Mouse (Mus musculus): ENCODE data around the gene Arhgef10l.
"Not testable (repeated sequence)": the region's sequence is repeated elsewhere in the genome, so short reads cannot be mapped to it uniquely, and the experiment has no call there.

The Arhgef10l gene

GRCm38 (mm10) chr4:140572376-140572775 is 93.4 kb downstream of the Arhgef10l start:
- no peak for DNase-seq (ENCODE audit: low read depth)

GRCm38 (mm10) chr4:140569394-140569793 is 96.4 kb downstream of the Arhgef10l start:
- no peak for DNase-seq (ENCODE audit: low read depth)

DNA sequence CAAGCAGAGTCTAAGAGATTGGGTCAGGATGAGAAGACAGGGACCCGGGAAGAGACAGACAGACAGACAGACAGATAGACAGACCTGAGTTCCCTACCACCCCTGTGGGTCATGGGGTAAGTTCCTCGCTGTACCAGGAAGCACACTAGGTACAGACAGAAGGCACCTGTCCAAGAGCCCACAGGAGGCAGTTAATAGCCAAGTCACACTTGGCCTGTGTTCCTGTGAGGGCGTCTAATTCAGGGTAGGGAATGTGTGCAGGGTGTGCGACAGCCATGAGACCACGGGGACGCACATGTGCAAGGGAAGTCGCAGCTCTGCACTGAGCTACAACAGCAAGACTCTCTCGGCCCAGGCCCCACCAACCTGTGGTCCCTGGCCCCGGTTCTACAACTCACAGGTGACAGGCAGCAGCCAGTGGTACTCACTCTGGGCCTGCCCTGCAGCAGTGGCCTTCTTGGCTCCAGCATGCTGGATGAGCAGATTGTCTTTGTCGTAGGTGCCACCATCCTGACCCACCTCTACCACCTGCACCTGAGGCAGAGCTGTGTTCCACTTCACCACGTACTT is 97.8 kb downstream of the Arhgef10l start:
- DNase-seq (ENCODE audit: low read depth): no peak

GRCm38 (mm10) chr4:140566785-140567184 is 99.0 kb downstream of the Arhgef10l start:
- no peak for DNase-seq (ENCODE audit: low read depth)

DNA sequence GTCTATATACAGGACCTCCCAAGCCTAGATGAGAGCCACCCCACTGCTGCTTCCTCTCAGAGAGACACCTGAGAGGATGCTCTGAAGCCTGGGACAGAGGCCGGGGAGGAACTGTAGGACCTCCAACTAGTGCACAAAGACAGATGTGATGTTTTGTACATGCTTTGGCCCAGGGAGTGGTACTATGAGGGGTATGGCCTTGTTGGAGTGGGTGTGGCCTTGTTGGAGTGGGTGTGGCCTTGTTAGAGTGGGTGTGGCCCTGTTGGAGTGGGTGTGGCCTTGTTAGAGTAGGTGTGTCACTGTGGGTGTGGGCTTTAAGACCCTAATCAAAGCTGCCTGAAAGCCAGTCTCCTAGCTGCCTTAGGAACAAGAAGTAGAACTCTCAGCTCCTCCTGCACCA is 101.4 kb downstream of the Arhgef10l start:
- not testable (repeated sequence) for DNase-seq (ENCODE audit: low read depth)

- DNase-seq (ENCODE audit: low read depth): no peak
Measured at GRCm38 (mm10) chr4:140562461-140563178, 103.2 kb downstream of the Arhgef10l start.

DNA sequence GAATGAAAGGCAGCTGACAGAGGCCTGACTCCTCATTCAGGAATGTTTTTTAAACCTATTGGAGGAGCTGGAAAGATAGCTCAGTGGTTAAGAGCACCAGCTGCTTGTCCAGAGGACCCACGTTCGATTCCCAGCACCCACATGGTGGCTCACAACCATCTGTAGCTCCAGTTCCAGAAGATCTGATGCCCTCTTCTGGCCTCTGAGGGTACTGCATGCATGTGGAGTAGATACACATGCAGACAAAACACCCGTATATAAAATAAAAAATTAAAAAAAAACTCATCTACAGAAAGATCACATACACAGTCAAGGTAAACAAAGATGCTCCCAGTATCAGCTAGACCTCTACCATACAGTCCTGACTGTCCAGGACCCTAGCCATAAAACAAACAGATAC is 104.1 kb downstream of the Arhgef10l start:
- no peak for DNase-seq (ENCODE audit: low read depth)

DNA sequence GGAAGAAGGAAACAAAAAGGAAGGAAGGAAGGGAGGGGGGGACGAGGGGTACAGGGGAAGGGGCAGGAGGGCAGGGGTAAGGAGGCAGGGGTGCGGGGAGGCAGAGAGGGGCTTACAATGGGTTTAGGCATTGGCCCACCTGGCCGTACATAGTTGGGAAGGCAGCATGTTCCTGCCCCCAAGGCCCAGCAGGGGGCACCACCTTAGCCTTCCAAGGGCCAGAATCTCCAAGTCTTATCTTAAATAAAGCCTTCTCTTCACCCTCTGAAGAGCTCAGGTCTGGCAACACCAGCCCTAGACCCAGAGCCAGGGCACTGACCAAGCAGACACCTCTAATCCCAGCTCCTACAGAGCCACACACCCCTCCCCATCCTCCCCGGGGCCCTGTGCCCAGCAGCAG is 106.0 kb downstream of the Arhgef10l start:
- no peak for DNase-seq (ENCODE audit: low read depth)

DNA sequence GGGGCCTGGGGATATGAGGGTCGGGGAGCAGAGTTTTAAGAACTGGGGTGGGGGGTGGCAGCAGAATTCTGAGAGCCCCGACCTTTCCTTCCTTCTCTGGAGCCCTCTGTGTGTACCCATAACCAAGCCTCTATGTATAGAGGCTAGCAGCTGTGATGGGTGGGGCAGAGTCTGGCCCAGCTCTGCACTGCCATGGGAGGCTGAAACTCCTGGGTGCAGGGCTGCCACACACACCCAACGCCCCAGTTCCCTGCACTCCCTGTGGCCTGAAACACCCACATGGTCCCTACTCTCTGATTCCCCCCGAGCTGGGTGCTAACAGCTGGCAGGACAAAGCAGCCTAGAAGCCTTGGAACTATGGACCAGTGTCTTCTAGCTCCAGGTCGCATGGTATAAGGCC is 107.6 kb downstream of the Arhgef10l start:
- DNase-seq (ENCODE audit: low read depth): no peak

- DNase-seq (ENCODE audit: low read depth): no peak
Measured at GRCm38 (mm10) chr4:140556561-140556960, 109.3 kb downstream of the Arhgef10l start.

DNA sequence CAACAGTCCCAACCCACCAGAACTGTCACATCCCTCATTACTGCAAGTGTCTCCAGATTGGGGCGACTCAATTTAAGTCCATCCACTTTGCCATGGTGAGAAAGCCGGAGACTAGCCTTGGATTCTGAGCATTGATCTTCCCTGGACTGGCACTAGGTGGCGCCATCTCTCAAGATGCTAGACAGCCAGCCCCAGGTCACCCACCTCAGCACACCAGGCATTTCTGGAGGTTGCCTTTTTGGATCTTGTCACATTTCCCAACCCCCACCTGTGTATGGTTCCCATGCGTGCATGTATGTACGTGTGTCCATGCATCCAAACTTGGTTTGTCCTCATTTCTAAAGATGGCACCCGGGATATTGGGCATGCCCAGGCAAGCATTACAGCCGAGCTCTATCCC is 110.5 kb downstream of the Arhgef10l start:
- DNase-seq (ENCODE audit: low read depth): peak; percentile 64

GRCm38 (mm10) chr4:140554552-140554951 is 111.3 kb downstream of the Arhgef10l start:
- DNase-seq (ENCODE audit: low read depth): no peak

GRCm38 (mm10) chr4:140551766-140552165 is 114.0 kb downstream of the Arhgef10l start:
- no peak for DNase-seq (ENCODE audit: low read depth)

GRCm38 (mm10) chr4:140550670-140551069 is 115.1 kb downstream of the Arhgef10l start:
- no peak for DNase-seq (ENCODE audit: low read depth)

DNA sequence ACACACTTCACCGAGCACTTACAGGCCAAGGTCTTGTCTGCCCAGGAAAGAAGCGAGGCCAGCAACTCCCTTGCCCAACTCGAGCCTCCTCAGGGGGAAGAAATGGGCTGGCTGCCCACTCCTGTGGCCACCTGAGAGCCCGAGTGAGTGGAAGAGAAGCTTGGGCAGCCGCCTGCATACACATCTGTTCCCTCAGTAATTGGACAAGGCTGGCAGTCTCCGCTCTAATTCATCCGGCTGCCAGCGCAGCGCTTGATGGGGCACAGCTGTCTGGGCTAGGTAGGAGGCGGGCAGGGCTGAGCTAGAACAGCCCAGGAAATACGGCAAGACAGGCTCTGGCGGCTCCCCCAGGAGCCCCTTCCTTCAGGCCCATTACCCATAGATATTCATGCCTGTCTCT is 115.8 kb downstream of the Arhgef10l start:
- no peak for DNase-seq (ENCODE audit: low read depth)

DNA sequence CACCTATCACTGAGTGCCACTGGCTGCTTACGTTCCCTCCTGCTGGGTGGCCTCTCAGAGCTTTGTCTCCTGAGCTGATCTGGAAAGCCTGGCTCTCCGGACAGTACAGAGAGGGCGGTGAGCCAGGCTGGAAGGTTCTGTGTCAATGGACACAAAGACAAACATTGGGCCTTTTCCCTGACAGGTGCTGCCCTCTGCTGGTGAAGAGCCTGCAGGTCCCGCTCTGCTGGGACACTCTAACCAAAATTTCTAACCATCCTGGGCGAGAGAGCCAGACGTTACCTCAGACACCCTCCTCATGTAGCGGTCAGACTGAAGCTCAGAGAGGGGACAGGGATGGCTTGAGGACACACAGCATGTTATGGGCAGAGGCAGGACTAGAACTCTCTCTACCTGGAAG is 118.3 kb downstream of the Arhgef10l start:
- peak; percentile 51 for DNase-seq (ENCODE audit: low read depth)

DNA sequence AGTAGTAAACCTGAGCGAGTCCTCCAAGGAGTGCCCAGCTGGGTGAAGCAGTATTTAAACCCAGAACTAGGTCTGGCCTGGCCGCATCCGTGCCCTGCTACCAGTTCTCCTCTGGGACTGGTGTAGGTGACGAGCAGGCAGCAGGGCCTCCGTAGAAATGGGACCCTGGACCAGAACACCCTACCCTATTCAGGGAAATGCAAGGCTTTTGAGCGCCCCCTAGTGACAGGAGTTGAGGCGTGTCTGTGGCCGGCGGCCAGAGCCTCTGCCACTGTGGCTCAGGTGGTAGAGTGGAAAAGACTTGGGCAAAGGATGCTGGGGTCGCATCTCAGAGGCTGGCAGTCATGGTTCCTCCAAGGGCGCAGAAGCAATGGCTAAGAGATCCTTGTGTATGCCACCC is 126.7 kb downstream of the Arhgef10l start:
- peak; percentile 42 for DNase-seq (ENCODE audit: low read depth)

GRCm38 (mm10) chr4:140537561-140538021 is 128.2 kb downstream of the Arhgef10l start:
- DNase-seq (ENCODE audit: low read depth): no peak

GRCm38 (mm10) chr4:140535323-140535722 is 130.5 kb downstream of the Arhgef10l start:
- DNase-seq (ENCODE audit: low read depth): no peak

- DNase-seq (ENCODE audit: low read depth): no peak
Measured at GRCm38 (mm10) chr4:140532270-140532669, 133.5 kb downstream of the Arhgef10l start.

DNA sequence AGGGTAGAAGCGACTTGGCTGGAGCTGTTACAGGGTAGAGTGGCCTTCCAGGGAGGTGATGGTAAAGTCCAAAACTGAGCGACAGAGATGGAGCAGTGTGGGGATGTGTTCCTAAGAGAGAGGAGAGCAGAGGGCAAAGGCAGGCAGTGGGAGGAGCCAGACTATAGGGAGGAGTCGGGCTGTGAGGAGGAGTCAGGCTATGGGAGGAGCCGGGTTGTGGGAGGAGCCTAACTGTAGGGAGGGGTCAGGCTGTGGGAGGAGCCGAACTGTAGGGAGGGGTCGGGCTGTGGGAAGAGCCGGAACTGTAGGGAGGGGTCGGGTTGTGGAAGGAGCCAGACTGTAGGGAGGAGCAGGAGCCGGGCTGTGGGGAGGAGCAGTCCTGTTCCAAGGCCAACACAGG is 134.8 kb downstream of the Arhgef10l start:
- no peak for DNase-seq (ENCODE audit: low read depth)

DNA sequence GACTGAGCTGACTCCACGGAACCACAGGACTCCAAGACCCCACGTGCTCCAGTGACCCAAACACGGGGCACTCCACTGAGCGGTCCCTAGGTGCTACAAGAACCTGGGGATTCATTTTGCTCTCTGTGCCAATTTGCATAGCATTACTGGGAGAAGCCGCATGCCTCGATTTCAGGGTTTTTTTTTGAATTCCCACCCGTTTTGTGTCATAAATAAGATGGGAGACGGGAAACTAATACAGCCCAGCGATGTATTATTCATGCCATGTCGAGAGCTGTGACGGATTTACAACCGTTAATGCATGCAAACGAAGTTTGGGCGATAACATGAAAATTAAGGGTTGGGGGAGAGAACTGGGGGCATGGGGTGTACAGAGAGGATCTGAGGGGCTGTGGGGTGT is 136.1 kb downstream of the Arhgef10l start:
- DNase-seq (ENCODE audit: low read depth): no peak

DNA sequence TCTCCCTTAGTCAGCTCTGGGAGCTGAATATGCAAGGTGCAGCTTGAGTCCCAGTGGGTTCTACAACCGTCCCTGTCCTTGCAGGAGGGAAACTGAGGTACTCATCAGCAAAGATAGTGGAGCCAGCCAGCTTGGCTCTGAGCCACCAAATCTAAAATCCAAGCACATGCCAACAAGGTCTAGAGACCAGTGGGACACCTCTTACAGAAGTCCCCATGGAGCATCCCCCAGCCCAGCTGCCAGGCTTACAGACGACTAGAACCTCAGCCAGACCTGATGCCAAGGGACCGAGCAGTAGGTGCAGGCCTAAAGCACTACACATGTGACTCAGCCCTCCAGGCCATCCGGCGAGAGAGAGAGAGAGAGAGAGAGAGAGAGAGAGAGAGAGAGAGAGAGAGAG is 137.4 kb downstream of the Arhgef10l start:
- DNase-seq (ENCODE audit: low read depth): no peak

DNA sequence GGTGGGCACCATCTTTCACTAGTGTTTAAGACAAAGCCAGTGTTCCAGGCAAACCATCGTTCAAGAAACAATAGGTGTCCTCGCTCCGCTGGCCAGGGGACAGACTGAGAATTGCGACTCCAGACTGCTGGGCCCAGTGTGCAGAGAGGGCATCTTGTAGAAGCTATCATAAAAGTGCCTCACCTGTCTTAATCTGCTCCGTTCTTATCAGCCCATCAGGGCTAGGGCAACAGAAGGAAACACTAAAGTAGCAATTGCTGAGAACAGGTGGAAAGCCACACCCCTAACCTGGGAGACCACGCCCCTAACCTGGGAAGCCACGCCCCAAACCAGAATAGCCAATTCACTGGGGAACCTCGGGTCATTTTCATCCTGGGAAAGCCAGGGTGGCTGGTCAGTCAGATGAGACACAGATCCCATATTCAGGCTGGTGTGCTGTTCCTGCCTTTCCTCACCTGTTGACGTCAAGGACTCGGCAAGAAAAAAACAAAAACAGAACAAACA is 140.1 kb downstream of the Arhgef10l start:
- no peak for DNase-seq (ENCODE audit: low read depth)

All from naive thymus-derived CD4-positive, alpha-beta T cell, adult 2 months (primary cell).